Mouse (Mus musculus): ENCODE results near the gene Mogs.

DNA sequence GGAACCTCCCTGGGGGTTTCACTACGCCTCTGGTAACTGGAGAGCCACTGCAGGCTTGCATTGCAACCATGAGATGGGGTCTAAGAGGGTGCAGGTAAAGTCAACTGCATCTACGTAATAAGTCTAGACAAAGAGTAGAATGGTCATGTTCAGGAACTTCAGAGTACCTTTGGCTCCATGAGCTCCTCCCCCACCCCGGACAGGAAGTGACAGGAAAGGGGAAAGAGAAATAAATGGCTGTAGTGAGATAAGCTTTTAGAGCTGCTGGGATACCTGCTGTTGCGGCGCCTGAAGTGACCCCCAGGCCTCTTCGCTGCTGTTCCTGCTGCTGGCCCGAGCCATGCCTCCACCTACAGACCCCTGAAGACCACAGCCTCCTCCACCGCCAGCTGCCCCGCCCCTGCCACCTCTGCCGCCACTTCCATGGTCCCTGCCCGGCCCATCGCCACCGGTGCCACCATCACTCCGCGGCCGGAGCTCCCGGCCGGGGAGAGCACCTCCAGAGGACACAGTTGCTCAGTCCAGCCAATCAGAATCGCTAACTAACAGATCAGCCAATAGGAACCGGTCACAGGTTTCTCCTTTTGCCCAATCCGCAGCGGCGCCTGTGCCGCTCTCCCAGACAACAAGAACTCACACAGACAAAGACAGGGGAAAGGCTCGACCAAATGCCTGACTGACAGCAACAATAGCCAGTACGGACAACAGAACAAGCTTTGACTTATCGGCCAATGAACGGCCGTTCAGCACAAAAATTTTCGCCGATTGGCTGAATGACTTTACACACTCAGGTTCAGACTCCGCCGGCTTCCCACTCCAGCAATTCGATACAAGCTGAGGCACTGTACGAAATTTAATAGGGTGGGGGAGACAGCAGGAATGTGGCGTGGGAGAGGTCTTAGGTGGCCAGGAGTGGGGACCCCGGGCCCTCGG, 5.9 kb downstream of the Mogs start, which contains the start of gene Wbp1:
- TF ChIP-seq POLR2A (IDR thresholded peaks at IDR 0.05; ENCODE audit: insufficient read length, low read depth) (peak; percentile 92), USF1 (IDR thresholded peaks at IDR 0.05; ENCODE audit: low read depth) (no peak), TCF12 (IDR thresholded peaks at IDR 0.05; ENCODE audit: insufficient read depth, poor library complexity, severe bottlenecking) (no peak)
